Mouse (Mus musculus) liver, adult 2 months (tissue): Measurements from ENCODE around the gene Xxylt1. TPM values are rescaled to one million over a fixed set of nuclear protein-coding genes. Genes with fewer than 3 reads are reported as not detected.

Experiments
- DNase-seq: peaks from one replicate; pipeline ENCODE4 v3.0.0-alpha.2; 2011; ENCODE audit warnings: low read depth, low spot score; ENCODE audit errors: extremely low read depth
- H3K27ac ChIP-seq: fragments of 200-500 bp; replicated peaks from 2 replicates; pipeline ENCODE4 v1.5.1; 2012; ENCODE audit warnings: low read depth, mild to moderate bottlenecking, control low read depth, inconsistent platforms, low read length; ENCODE audit not compliant: insufficient read depth
- H3K27me3 ChIP-seq: fragments of 200-500 bp; 2 replicates; pipeline ENCODE4 v1.6.1; 2012; ENCODE audit warnings: mild to moderate bottlenecking, moderate library complexity, low read length, inconsistent platforms; ENCODE audit not compliant: control insufficient read depth, insufficient read depth
- H3K36me3 ChIP-seq: fragments of 200-500 bp; 2 replicates; pipeline ENCODE4 v1.6.1; 2012; ENCODE audit warnings: low read length, inconsistent platforms; ENCODE audit not compliant: control insufficient read depth, insufficient read depth
- H3K4me1 ChIP-seq: fragments of 200-500 bp; 2 replicates; pipeline ENCODE4 v1.6.1; 2011; ENCODE audit warnings: low read length; ENCODE audit not compliant: control insufficient read depth, insufficient read depth
- H3K4me3 ChIP-seq: fragments of 200-500 bp; 2 replicates; pipeline ENCODE4 v1.5.1; 2011; ENCODE audit warnings: low read depth, mild to moderate bottlenecking, control low read depth, low read length, moderate library complexity; ENCODE audit not compliant: insufficient read depth
- H3K79me2 ChIP-seq: fragments of 200-500 bp; 2 replicates; pipeline ENCODE4 v1.6.1; 2012; ENCODE audit warnings: inconsistent platforms, mild to moderate bottlenecking, low read length, moderate library complexity; ENCODE audit not compliant: control insufficient read depth, insufficient read depth
- H3K9ac ChIP-seq: fragments of 200-500 bp; 2 replicates; pipeline ENCODE4 v1.6.1; 2012; ENCODE audit warnings: low read depth, mild to moderate bottlenecking, control low read depth, inconsistent platforms, low read length
- CTCF ChIP-seq: fragments of 200-500 bp; IDR thresholded peaks from 2 replicates; pipeline ENCODE4 v1.5.1; 2011; ENCODE audit warnings: low read depth, low read length, control low read depth
- POLR2A ChIP-seq: fragments of 200-500 bp; IDR thresholded peaks from 2 replicates; pipeline ENCODE4 v1.6.1; 2011; ENCODE audit warnings: low read length, control low read depth; ENCODE audit not compliant: insufficient read depth; ENCODE audit errors: extremely low read depth
- WGBS: fragments of 180-500 bp; shearing (Covaris S2); methylation state at CpG from one replicate; pipeline ENCODE4 v1.1.7; 2018; 5-methylcytosine and 5-hydroxymethylcytosine counted together
- polyA plus RNA-seq: library from polyadenylated mRNA; depleted of rRNA; stranded (reverse); fragments of >200 nt; gene quantifications from 2 replicates; pipeline ENCODE4 v1.2.3, GENCODE M21; 2012
- total RNA-seq: library from RNA; depleted of rRNA; stranded (reverse); fragments of >200 nt; gene quantifications from 2 replicates; pipeline ENCODE4 v1.2.3, GENCODE M21; 2014

The Xxylt1 gene
- total and polyA plus RNA-seq, 2 experiments, result 1.1 to 2.1 TPM

DNA sequence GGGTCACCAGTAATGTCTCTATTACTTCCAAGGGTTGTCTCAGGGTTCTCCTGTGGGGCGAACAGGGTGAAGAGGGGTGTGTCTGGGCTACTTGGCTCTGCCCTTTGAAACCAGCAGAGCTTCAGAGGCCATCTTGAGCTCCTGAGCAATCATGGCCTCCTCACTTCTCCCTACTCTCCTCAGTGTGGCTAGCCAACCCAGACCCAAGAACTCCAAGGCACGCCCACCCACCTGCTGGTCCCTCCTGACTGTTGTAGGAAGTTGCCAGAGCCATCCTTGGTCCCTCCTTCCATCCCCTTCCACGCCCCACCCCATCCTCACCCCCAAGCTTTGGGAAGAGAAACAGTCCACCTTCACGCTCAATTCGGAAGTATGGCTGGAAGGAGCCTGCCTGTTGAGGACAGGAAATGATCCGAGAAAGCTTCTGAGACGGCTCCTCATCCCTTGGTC is 145.2 kb downstream of the Xxylt1 start:
- Histone ChIP-seq H3K36me3 (no peaks in the 10 kb centered on the region), H3K27me3 (no peaks in the 10 kb centered on the region), H3K27ac (no peak overlapping the region), H3K9ac (no peak overlapping the region), H3K4me3 (no peak overlapping the region), H3K4me1 (peaks cover 1% of the 10 kb centered on the region), H3K79me2 (no peaks in the 10 kb centered on the region)
- 92% methylated on average over 7 of the region's 7 CpGs for WGBS
- TF ChIP-seq POLR2A (no peak), CTCF (no peak)
- no peak for DNase-seq

DNA sequence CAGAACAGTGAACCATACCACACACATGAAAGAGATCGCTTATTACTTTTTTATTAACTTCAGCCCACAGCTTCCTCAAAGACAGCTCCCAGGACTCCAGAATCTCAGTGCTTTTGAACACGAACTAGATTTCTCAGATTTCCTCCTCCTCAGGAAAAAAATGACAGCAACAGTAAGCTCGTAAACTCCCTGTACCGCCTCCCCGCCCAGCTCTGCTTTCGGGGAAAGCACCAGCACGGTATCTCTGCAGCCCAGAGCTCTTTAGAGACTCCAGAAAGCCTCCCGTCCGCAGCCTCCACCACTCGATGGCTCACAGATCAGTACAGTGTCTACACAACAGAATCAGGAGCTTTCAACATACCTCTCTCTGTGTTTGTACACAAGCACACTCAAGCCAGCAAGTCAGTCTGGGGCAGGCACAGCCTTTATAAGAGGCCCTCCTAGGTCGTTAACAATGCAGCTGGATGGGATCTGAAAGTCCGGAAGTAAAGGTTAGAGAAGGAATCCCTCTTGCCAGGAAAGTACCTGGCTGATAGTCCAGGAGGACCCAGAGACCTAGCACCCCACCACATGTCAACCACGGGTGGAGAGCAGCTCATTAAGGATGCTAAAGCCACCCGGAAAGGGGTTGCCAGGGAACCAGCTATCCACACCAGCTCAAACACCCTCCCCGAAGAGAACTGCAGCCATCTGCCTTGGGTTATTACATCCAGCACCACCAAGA is 146.1 kb downstream of the Xxylt1 start:
- peak overlapping the region; percentile 12 for H3K27ac ChIP-seq
- no peak overlapping the region for H3K4me3 ChIP-seq
- no peak for TF ChIP-seq CTCF
- no peak for TF ChIP-seq POLR2A
- 0 out of 2 replicates have a peak overlapping the region, but pooled peaks have one; percentile 11 for H3K9ac ChIP-seq
- no peaks in the 10 kb centered on the region for H3K27me3 ChIP-seq
- H3K4me1 ChIP-seq, result no peaks in the 10 kb centered on the region
- 75% methylated on average over 15 of the region's 15 CpGs for WGBS
- H3K79me2 ChIP-seq, result no peaks in the 10 kb centered on the region
- H3K36me3 ChIP-seq, result no peaks in the 10 kb centered on the region
- DNase-seq, result no peak

DNA sequence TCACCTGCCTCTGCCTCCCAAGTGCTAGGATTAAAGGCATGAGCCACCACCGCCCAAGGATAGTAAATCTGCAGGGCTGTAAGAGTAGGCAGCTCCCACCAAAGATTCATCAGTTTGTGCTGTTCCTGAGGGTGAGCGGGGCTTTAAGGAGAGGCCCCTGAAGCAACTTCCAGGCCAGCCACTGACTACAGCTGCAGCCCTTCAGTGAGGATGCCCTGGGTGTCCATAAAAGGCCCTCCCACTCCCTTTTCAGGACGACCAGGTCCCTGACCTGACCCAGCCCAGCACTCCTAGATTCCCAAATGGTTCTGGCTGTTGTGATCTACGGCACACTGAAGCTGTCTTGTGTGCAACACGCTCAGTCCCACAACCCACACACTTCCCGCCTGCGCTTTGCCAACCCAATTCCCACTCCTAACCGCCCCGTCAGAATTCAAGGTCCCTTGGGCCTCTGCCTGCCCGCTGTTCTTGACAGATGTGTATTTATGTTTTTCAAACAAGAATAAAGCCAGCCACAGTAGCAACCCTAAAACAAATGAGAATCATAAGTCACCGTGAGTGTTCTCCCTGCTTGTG is 146.9 kb downstream of the Xxylt1 start:
- Histone ChIP-seq H3K36me3 (no peaks in the 10 kb centered on the region), H3K79me2 (no peaks in the 10 kb centered on the region), H3K4me1 (no peaks in the 10 kb centered on the region), H3K9ac (no peak overlapping the region), H3K27me3 (no peaks in the 10 kb centered on the region), H3K27ac (no peak overlapping the region), H3K4me3 (no peak overlapping the region)
- 91% methylated on average over 11 of the region's 11 CpGs for WGBS
- TF ChIP-seq POLR2A, result no peak
- TF ChIP-seq CTCF, result no peak
- DNase-seq, result no peak

DNA sequence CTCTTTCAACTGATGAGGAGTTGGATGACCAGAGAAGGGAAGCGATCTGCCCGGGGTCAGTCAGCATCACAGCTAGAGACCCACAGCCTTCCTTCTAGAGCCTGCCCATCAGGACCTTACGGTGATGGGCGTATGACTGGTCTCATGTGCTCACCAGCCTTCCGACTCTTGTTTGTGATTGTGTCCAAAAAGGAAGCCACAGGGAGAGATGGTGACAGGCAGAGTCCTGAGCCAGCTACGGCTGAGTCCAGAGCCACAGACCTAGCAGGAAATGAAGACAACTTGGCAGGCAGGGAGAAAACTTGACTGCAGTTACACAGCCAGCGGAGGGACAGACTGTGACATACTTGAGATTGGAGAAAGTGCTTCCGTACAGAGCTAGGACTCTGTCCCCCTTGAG is 147.9 kb downstream of the Xxylt1 start:
- TF ChIP-seq POLR2A, result no peak
- no peak for TF ChIP-seq CTCF
- peak overlapping the region; percentile 26; the same call in 1 of the 2 replicates for H3K27ac ChIP-seq

DNA sequence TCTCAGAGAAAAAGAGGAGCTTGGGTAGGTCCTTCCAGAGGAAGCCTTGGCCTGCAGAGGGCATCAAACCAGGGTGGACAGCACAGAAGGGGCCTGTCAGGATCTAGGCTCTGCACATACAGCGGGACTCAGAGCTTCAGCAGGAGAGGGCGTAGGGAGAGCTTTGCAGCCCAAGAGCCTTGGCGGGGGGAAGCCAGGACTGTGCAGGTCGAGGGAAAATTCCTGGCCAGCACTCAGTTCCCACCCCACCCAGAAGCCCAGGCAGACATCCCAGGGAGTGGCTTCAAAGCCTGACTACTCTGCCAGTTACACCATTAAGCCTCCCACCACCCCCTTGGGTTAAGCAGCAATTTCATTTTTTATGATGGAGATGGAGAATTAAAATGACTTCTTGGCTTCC is 148.4 kb downstream of the Xxylt1 start:
- TF ChIP-seq CTCF, result no peak
- TF ChIP-seq POLR2A, result no peak
- Histone ChIP-seq H3K4me3 (no peak overlapping the region), H3K27ac (no peak overlapping the region)

More for the DNA sequence above, 147.9 kb downstream of the Xxylt1 start:
- H3K4me1 ChIP-seq, result no peaks in the 10 kb centered on the region
- H3K79me2 ChIP-seq, result no peaks in the 10 kb centered on the region
- H3K27me3 ChIP-seq, result no peaks in the 10 kb centered on the region
- no peaks in the 10 kb centered on the region for H3K36me3 ChIP-seq
- H3K4me3 ChIP-seq, result no peak overlapping the region
- H3K9ac ChIP-seq, result no peak overlapping the region
- no peak for DNase-seq
- WGBS, result 82% methylated on average over 8 of the region's 8 CpGs

DNA sequence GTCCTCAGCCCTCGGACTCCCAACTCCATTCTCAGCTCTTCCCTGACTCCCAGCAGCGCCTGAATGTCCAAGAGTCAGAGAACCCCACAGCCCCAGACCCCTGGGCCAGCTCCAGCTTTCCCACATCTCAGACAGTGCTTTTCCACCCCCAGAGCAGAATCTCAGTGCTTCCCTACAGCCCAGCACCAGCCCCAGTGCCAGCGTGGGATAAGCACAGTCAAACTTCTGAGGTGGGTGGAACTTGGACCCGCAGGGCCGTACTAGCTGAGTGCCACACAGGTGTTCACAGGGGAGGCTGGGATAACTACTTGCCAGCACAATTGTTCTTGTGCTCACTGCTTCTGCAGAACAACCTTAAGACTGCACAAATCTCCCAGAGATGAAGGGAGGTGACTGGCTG is 149.0 kb downstream of the Xxylt1 start:
- 93% methylated on average over 5 of the region's 5 CpGs for WGBS
- Histone ChIP-seq H3K27me3 (no peaks in the 10 kb centered on the region), H3K4me1 (no peaks in the 10 kb centered on the region), H3K4me3 (no peak overlapping the region), H3K36me3 (no peaks in the 10 kb centered on the region), H3K79me2 (no peaks in the 10 kb centered on the region), H3K9ac (no peak overlapping the region), H3K27ac (no peak overlapping the region)
- DNase-seq, result no peak
- no peak for TF ChIP-seq CTCF
- no peak for TF ChIP-seq POLR2A

More for the DNA sequence above, 148.4 kb downstream of the Xxylt1 start:
- H3K4me1 ChIP-seq, result no peaks in the 10 kb centered on the region
- 88% methylated on average over 4 of the region's 4 CpGs for WGBS
- DNase-seq, result no peak
- no peak overlapping the region for H3K9ac ChIP-seq
- H3K79me2 ChIP-seq, result no peaks in the 10 kb centered on the region
- H3K27me3 ChIP-seq, result no peaks in the 10 kb centered on the region
- H3K36me3 ChIP-seq, result no peaks in the 10 kb centered on the region
